Mouse (Mus musculus) heart, postnatal 0 days (tissue): ENCODE measurements at regions not wholly inside any gene's neighbourhood (a gene's known extent, or its start where the extent isn't known, plus 50 kb on each side); places are given as distances from the start of the nearest gene placed in this dataset.

Experiments
- CTCF ChIP-seq: IDR thresholded peaks from 2 replicates; pipeline ENCODE4 v1.5.1; 2016; ENCODE audit warnings: antibody characterized with exemption, control low read depth, low read depth
- EP300 ChIP-seq: IDR thresholded peaks from 2 replicates; pipeline ENCODE4 v1.6.1; 2016; ENCODE audit warnings: antibody characterized with exemption, low read depth

- TF ChIP-seq CTCF (no peak), EP300 (no peak)
Observed at GRCm38 (mm10) chr5:119201251-119201650, 469.2 kb upstream of the Tbx3 start.
